In the genomic region with DNA sequence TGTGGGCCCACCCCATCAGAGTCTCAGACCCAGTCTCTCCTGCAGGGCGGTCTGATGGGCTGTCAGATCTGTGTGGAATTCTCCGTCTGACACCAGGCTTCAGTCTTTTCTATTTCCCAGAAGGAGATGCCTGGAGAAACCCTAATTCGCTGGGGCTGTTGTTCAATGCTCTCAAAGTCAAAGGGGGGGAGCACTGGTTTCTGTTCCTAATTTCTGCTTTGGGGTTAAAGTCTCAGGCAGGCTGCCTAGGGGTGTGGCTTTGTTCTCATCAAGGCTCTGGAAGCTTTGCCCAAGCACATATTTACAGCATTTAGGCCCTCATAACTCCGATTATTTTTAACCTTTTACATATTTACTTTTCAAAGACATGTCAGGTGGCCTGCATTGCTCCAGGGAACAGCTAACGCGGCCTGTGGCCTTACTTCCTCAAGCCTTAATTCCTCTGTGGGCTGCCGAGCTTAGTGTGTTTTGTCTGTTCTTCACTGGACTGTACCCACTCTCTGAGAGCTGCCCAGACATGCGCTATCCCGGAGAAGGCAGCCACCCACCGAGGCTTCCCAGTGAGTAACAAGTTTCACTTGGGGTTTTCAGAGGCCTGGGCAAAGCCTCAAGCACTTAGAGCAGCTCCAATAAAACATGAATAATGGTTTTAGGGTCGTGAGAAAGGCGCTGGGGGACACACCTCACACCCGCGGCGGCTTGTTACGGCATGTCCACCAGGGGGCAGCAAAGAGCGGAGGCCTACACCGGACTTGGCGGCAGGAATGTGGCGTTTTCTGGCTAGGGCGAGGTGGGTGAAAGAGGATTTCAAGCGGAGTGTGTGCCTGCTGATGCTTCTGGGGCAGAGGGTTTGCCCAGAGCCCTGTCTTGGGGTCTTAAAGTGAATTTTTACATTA, we compare ENCODE assay signal across 9 mouse cellular contexts. TPM values are rescaled to one million over a fixed set of nuclear protein-coding genes. Genes with fewer than 3 reads are reported as not detected.
A peak's percentile ranks its signal among the peaks of the same experiment; 100 is the strongest.
DNase-seq lines count a peak whose midpoint lies in the region; ATAC-seq and TF ChIP-seq lines count a peak whose summit lies in the region.
"Had no signal": no experiment of that assay in that cellular context is flagged by ENCODE, and none has a peak within 500 bp of the region (broad histone marks: within the 10 kb centered on the region; RNA-seq: fewer than 3 reads in every experiment).

No protein-coding gene starts in this region.

- no peak for TF ChIP-seq EP300 in MEL (IDR thresholded peaks at IDR 0.05; ENCODE audit: low read depth in 1 of 2, low read length in 2 of 2)

- 28% methylated on average over 22 of the region's 22 CpGs for WGBS in hindbrain, embryonic 10.5 days
- 31% methylated on average over 22 of the region's 22 CpGs for WGBS in hindbrain, embryonic 13.5 days
- WGBS in limb, embryonic 14.5 days = 14% methylated on average over 22 of the region's 22 CpGs

- TF ChIP-seq CTCF in MEL (IDR thresholded peaks at IDR 0.05 in 2 of 3, conservative IDR thresholded peaks at IDR 0.05 in 1 of 3; ENCODE audit: control insufficient read depth in 1 of 3, insufficient read depth in 1 of 3, low read depth in 2 of 3, low read length in 3 of 3, poor library complexity in 1 of 3, severe bottlenecking in 1 of 3) = peak; percentile 84 to 99 (median 86)

- ATAC-seq in hindbrain, embryonic 13.5 days (ENCODE audit: low FRiP score) = no peak
- ATAC-seq in common myeloid progenitor, adult 5-6 weeks (replicated peaks; ENCODE audit: low read depth, poor library complexity, severe bottlenecking) = peak; percentile 81
- ATAC-seq in limb, embryonic 14.5 days (ENCODE audit: low FRiP score, low read depth) = 0 out of 2 replicates have a peak, but pooled peaks have one; percentile 23

- peaks cover 62% of the 10 kb centered on the region for H3K27me3 ChIP-seq in hindbrain, embryonic 10.5 days (ENCODE audit: insufficient read depth, poor library complexity, severe bottlenecking)
- peaks cover 64% of the 10 kb centered on the region for H3K27me3 ChIP-seq in hindbrain, embryonic 13.5 days
- no peaks in the 10 kb centered on the region for H3K27me3 ChIP-seq in MEL (ENCODE audit: control insufficient read depth in 1 of 2, insufficient read depth in 2 of 2, low read length in 2 of 2)
- peaks cover 20% of the 10 kb centered on the region for H3K27me3 ChIP-seq in limb, embryonic 14.5 days (ENCODE audit: control insufficient read depth, insufficient read depth, low read length)

- TF ChIP-seq POLR2A in MEL (IDR thresholded peaks at IDR 0.05; ENCODE audit: control insufficient read depth in 1 of 2, insufficient read depth in 1 of 2, low read depth in 1 of 2, low read length in 2 of 2, poor library complexity in 1 of 2) = no peak
- no peak for TF ChIP-seq POLR2A in limb, embryonic 14.5 days (IDR thresholded peaks at IDR 0.05; ENCODE audit: borderline replicate concordance, extremely low read depth, insufficient read depth, insufficient read length)

- peak; percentile 75 for DNase-seq in hindbrain, embryonic 10.5 days (ENCODE audit: low spot score)
- peak; percentile 76 for DNase-seq in MEL (ENCODE audit: low read depth, low spot score)
- peak; percentile 80 to 89 for DNase-seq in heart, postnatal 14 days
- peak; percentile 44 for DNase-seq in limb, embryonic 14.5 days (ENCODE audit: low spot score)
- DNase-seq in natural killer cell, adult 2 months (ENCODE audit: low spot score in 2 of 2) = peak; percentile 53 to 70
- peak; percentile 72 for DNase-seq in thymus, postnatal 25 days

- no peak overlapping the region for H3K4me2 ChIP-seq in hindbrain, embryonic 13.5 days
- H3K4me2 ChIP-seq in limb, embryonic 14.5 days (replicated peaks; ENCODE audit: low read depth, low read length, severe bottlenecking) = no peak overlapping the region
- H3K4me2 ChIP-seq: neural tube, embryonic 12.5 days had no signal

- no peak overlapping the region for H3K27ac ChIP-seq in hindbrain, embryonic 10.5 days
- H3K27ac ChIP-seq in hindbrain, embryonic 13.5 days = no peak overlapping the region
- no peak overlapping the region for H3K27ac ChIP-seq in MEL (ENCODE audit: control insufficient read depth, low read depth, low read length)
- H3K27ac ChIP-seq in limb, embryonic 14.5 days (replicated peaks; ENCODE audit: low read depth, low read length) = no peak overlapping the region
- H3K27ac ChIP-seq: neural tube, embryonic 12.5 days had no signal

- no peaks in the 10 kb centered on the region for H3K9me3 ChIP-seq in hindbrain, embryonic 10.5 days
- H3K9me3 ChIP-seq in hindbrain, embryonic 13.5 days = no peaks in the 10 kb centered on the region
- H3K9me3 ChIP-seq in MEL (replicated peaks; ENCODE audit: insufficient read depth, low read length) = no peaks in the 10 kb centered on the region
- no peaks in the 10 kb centered on the region for H3K9me3 ChIP-seq in limb, embryonic 14.5 days (ENCODE audit: control insufficient read depth, low read length)
- H3K9me3 ChIP-seq: neural tube, embryonic 12.5 days had no signal

- H3K4me3 ChIP-seq in hindbrain, embryonic 10.5 days = no peak overlapping the region
- H3K4me3 ChIP-seq in hindbrain, embryonic 13.5 days = no peak overlapping the region
- H3K4me3 ChIP-seq in MEL (ENCODE audit: control insufficient read depth in 1 of 2, insufficient read depth in 1 of 2, low read depth in 2 of 2, low read length in 2 of 2) = peak overlapping the region; percentile 27 to 39
- no peak overlapping the region for H3K4me3 ChIP-seq in limb, embryonic 14.5 days (replicated peaks; ENCODE audit: low read length)
- H3K4me3 ChIP-seq: neural tube, embryonic 12.5 days had no signal

- 0 out of 2 replicates have a peak, but pooled peaks cover 2% of the 10 kb centered on the region for H3K4me1 ChIP-seq in hindbrain, embryonic 10.5 days (replicated peaks)
- H3K4me1 ChIP-seq in hindbrain, embryonic 13.5 days (replicated peaks) = no peaks in the 10 kb centered on the region; the same call in 1 of the 2 replicates
- peaks cover 0 to 8% of the 10 kb centered on the region in 2 experiments; a peak in 1 of 4 replicates for H3K4me1 ChIP-seq in MEL (ENCODE audit: control insufficient read depth in 1 of 2, insufficient read depth in 2 of 2, low read length in 2 of 2)
- H3K4me1 ChIP-seq in limb, embryonic 14.5 days (ENCODE audit: control insufficient read depth, insufficient read depth, low read length) = 0 out of 2 replicates have a peak, but pooled peaks cover 2% of the 10 kb centered on the region
- H3K4me1 ChIP-seq: neural tube, embryonic 12.5 days had no signal

- H3K9ac ChIP-seq in hindbrain, embryonic 13.5 days = no peak overlapping the region
- peak overlapping the region; percentile 45 for H3K9ac ChIP-seq in MEL (ENCODE audit: control insufficient read depth, low read depth, low read length, poor library complexity, severe bottlenecking)
- H3K9ac ChIP-seq in limb, embryonic 14.5 days (ENCODE audit: low read depth, low read length, severe bottlenecking) = no peak overlapping the region
- H3K9ac ChIP-seq: neural tube, embryonic 12.5 days had no signal

- TF ChIP-seq RAD21 in MEL (IDR thresholded peaks at IDR 0.05; ENCODE audit: low read depth, low read length) = peak; percentile 38

- intact Hi-C loops in heart, postnatal 14 days (cut with DNase I) = no loop called here

- no peaks in the 10 kb centered on the region for H3K79me2 ChIP-seq in MEL (ENCODE audit: control insufficient read depth, insufficient read depth, low read length, poor library complexity)

- no peaks in the 10 kb centered on the region for H3K36me3 ChIP-seq in hindbrain, embryonic 10.5 days
- H3K36me3 ChIP-seq in hindbrain, embryonic 13.5 days = no peaks in the 10 kb centered on the region
- H3K36me3 ChIP-seq in MEL (ENCODE audit: control insufficient read depth in 1 of 2, insufficient read depth in 2 of 2, low read length in 2 of 2) = no peaks in the 10 kb centered on the region
- no peaks in the 10 kb centered on the region for H3K36me3 ChIP-seq in limb, embryonic 14.5 days (ENCODE audit: control insufficient read depth, insufficient read depth, low read length)
- H3K36me3 ChIP-seq: neural tube, embryonic 12.5 days had no signal

RNA-seq across cellular contexts. Expression of a gene that starts 6.6 kb away (rescaled TPM):
- 4.2 and 4.7 TPM in 2 replicates for polyA plus RNA-seq in hindbrain, embryonic 10.5 days (2016; fragmentation: Nextera tagmentation; extraction: Ambion mirVana)
- polyA plus RNA-seq in hindbrain, embryonic 13.5 days (2015; fragmentation: Nextera tagmentation; extraction: Ambion mirVana) = 0.34 and 1.8 TPM in 2 replicates
- total RNA-seq in MEL (2012; rRNA removed) = 0.20 TPM in 1 of 2 replicates, not detected in the other
- polyA plus RNA-seq in MEL (2012; ENCODE audit: insufficient read depth in 1 of 2, insufficient read length in 2 of 2, low read depth in 1 of 2, low replicate concordance in 2 of 2, missing spikeins in 1 of 2) = under 1 TPM in 1 of 2 experiments, not detected in 1; 0.28 TPM
- total RNA-seq in common myeloid progenitor, adult 5-6 weeks (2017) = not detected in 2 replicates
- not detected for total RNA-seq in heart, postnatal 14 days (2021)
- polyA plus RNA-seq in limb, embryonic 14.5 days (2012; rRNA removed) = 0.03 and 0.04 TPM in 2 replicates
- polyA plus RNA-seq in limb, embryonic 14.5 days (2014; fragmentation: Nextera tagmentation; extraction: Ambion mirVana) = not detected in 2 replicates

RNA-seq across cellular contexts. Expression of a gene that starts 12.7 kb away (rescaled TPM):
- polyA plus RNA-seq in hindbrain, embryonic 10.5 days (2016; fragmentation: Nextera tagmentation; extraction: Ambion mirVana) = 90.0 and 118 TPM in 2 replicates
- 269 and 299 TPM in 2 replicates for polyA plus RNA-seq in hindbrain, embryonic 13.5 days (2015; fragmentation: Nextera tagmentation; extraction: Ambion mirVana)
- 81.8 and 92.7 TPM in 2 replicates for total RNA-seq in MEL (2012; rRNA removed)
- polyA plus RNA-seq in MEL (2012; ENCODE audit: insufficient read depth in 1 of 2, insufficient read length in 2 of 2, low read depth in 1 of 2, low replicate concordance in 2 of 2, missing spikeins in 1 of 2) = 100 to 1,000 TPM in 1 of 2 experiments, not detected in 1; 127 TPM
- 58.2 and 59.6 TPM in 2 replicates for total RNA-seq in common myeloid progenitor, adult 5-6 weeks (2017)
- 10 to 100 TPM; 37.3 to 39.3 TPM for total RNA-seq in heart, postnatal 14 days (2021)
- 47.7 and 50.3 TPM in 2 replicates for polyA plus RNA-seq in limb, embryonic 14.5 days (2012; rRNA removed)
- 47.3 and 48.4 TPM in 2 replicates for polyA plus RNA-seq in limb, embryonic 14.5 days (2014; fragmentation: Nextera tagmentation; extraction: Ambion mirVana)

RNA-seq across cellular contexts. Expression of a gene that starts 13.1 kb away (rescaled TPM):
- polyA plus RNA-seq in hindbrain, embryonic 10.5 days (2016; fragmentation: Nextera tagmentation; extraction: Ambion mirVana) = 1.6 and 6.5 TPM in 2 replicates
- 0.09 and 0.22 TPM in 2 replicates for polyA plus RNA-seq in hindbrain, embryonic 13.5 days (2015; fragmentation: Nextera tagmentation; extraction: Ambion mirVana)
- total RNA-seq in MEL (2012; rRNA removed) = 4.5 and 5.0 TPM in 2 replicates
- 10 to 100 TPM in 1 of 2 experiments, not detected in 1; 19.6 TPM for polyA plus RNA-seq in MEL (2012; ENCODE audit: insufficient read depth in 1 of 2, insufficient read length in 2 of 2, low read depth in 1 of 2, low replicate concordance in 2 of 2, missing spikeins in 1 of 2)
- total RNA-seq in common myeloid progenitor, adult 5-6 weeks (2017) = 1.3 and 1.8 TPM in 2 replicates
- total RNA-seq in heart, postnatal 14 days (2021) = 1 to 10 TPM; 1.4 to 2.0 TPM
- 1.7 TPM in 2 replicates for polyA plus RNA-seq in limb, embryonic 14.5 days (2012; rRNA removed)
- polyA plus RNA-seq in limb, embryonic 14.5 days (2014; fragmentation: Nextera tagmentation; extraction: Ambion mirVana) = 1.4 and 1.7 TPM in 2 replicates

RNA-seq across cellular contexts. Expression of a gene that starts 49.5 kb away (rescaled TPM):
- 0.70 and 0.82 TPM in 2 replicates for polyA plus RNA-seq in hindbrain, embryonic 10.5 days (2016; fragmentation: Nextera tagmentation; extraction: Ambion mirVana)
- polyA plus RNA-seq in hindbrain, embryonic 13.5 days (2015; fragmentation: Nextera tagmentation; extraction: Ambion mirVana) = 1.00 and 1.3 TPM in 2 replicates
- 0.49 and 1.1 TPM in 2 replicates for total RNA-seq in MEL (2012; rRNA removed)
- polyA plus RNA-seq in MEL (2012; ENCODE audit: insufficient read depth in 1 of 2, insufficient read length in 2 of 2, low read depth in 1 of 2, low replicate concordance in 2 of 2, missing spikeins in 1 of 2) = under 1 TPM in 1 of 2 experiments, not detected in 1; 0.97 TPM
- not detected in 2 replicates for total RNA-seq in common myeloid progenitor, adult 5-6 weeks (2017)
- 1 to 10 TPM; 4.0 to 6.7 TPM for total RNA-seq in heart, postnatal 14 days (2021)
- 5.6 and 6.0 TPM in 2 replicates for polyA plus RNA-seq in limb, embryonic 14.5 days (2012; rRNA removed)
- 1.0 TPM in 2 replicates for polyA plus RNA-seq in limb, embryonic 14.5 days (2014; fragmentation: Nextera tagmentation; extraction: Ambion mirVana)

Comparison
In these comparisons a context has a peak if more than half of its experiments do, and no peak if none do; other contexts are left out.
1. H3K4me3 ChIP-seq: peak in MEL (2 of 2); none in hindbrain, embryonic 10.5 days (single experiment), hindbrain, embryonic 13.5 days (single experiment) and limb, embryonic 14.5 days (single experiment).
2. Peak in every context shown above with its lines, with median percentiles within 50 percentile points of each other: DNase-seq.